Mouse (Mus musculus) adrenal gland, adult 2 months (tissue): ENCODE data around the gene Mcts1. TPM values are rescaled to one million over a fixed set of nuclear protein-coding genes. Genes with fewer than 3 reads are reported as not detected.

ENCODE experiments used
- DNase-seq: peaks from one replicate; pipeline ENCODE4 v3.0.0; 2021
- polyA plus RNA-seq: library from polyadenylated mRNA; depleted of rRNA; stranded (reverse); fragments of >200 nt; gene quantifications from 2 replicates; pipeline ENCODE4 v1.2.3, GENCODE M21; 2012; rRNA removed
- total RNA-seq, 2 experiments: library from RNA; stranded (reverse); gene quantifications; 2 replicates each; pipeline ENCODE4 v1.2.3; 2021

The Mcts1 gene
- total and polyA plus RNA-seq, 3 experiments = 3.1 to 74.8 (median 74.4) TPM

- DNase-seq = no peak
These were observed 54.3 kb downstream of the Mcts1 start for GRCm38 (mm10) chrX:38654681-38655080.

GRCm38 (mm10) chrX:38656206-38656883 is 56.0 kb downstream of the Mcts1 start:
- DNase-seq = no peak

Other genes with a start within 250 kb of the Mcts1 start
- gene Lamp2, start 144.1 kb upstream of the Mcts1 start, total RNA-seq = 100 to 1,000 TPM; 264 to 266 TPM
- 22.5 and 32.0 TPM in 2 replicates for gene Lamp2, start 144.1 kb upstream of the Mcts1 start, polyA plus RNA-seq
- 10 to 100 TPM; 34.9 to 39.0 TPM for gene Cul4b, start 24.4 kb upstream of the Mcts1 start, total RNA-seq
- gene Cul4b, start 24.4 kb upstream of the Mcts1 start, polyA plus RNA-seq = 3.2 TPM in 2 replicates
- gene C1galt1c1, start 34.5 kb downstream of the Mcts1 start, total RNA-seq = 10 to 100 TPM; 26.6 to 27.3 TPM
- 0.90 and 0.98 TPM in 2 replicates for gene C1galt1c1, start 34.5 kb downstream of the Mcts1 start, polyA plus RNA-seq
- gene 6030498E09Rik, start 172.1 kb downstream of the Mcts1 start, total RNA-seq = under 1 TPM in 1 of 2 experiments, not detected in 1; 0.31 TPM
- gene 6030498E09Rik, start 172.1 kb downstream of the Mcts1 start, polyA plus RNA-seq = not detected in 2 replicates